Mouse (Mus musculus): ENCODE measurements at regions not wholly inside any gene's neighbourhood (a gene's known extent, or its start where the extent isn't known, plus 50 kb on each side); places are given as distances from the start of the nearest gene placed in this dataset.

DNA sequence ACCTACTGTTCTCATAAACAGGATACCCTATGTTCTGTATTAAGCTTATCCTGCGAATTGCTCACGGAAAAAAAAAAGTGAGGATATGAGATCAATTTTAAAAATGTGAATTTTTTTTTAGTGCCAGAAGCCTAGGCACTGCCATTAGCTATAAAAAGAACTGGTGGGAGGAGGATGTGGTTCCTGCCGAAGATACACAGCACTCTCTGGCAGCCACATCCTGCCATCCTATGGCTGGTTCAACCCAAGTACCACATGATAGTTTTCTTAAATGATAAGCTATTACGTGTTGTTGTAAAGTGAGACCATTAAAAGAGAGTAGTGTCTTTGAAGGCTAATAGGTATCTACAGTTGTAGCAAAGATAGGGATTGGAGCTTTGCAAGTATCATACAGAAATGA lies 58.2 kb upstream of the Ppp3ca start:
- H3K4me2 ChIP-seq (ENCODE audit: low read length), result no peak overlapping the region
- WGBS, result 88% methylated on average over 4 of the region's 4 CpGs
- no peak overlapping the region for H3K9ac ChIP-seq (ENCODE audit: low read depth, low read length)
- no peak overlapping the region for H3K4me3 ChIP-seq (ENCODE audit: low read length)
- no peaks in the 10 kb centered on the region for H3K4me1 ChIP-seq (ENCODE audit: control insufficient read depth, insufficient read depth, low read depth, low read length)
- no peaks in the 10 kb centered on the region for H3K27me3 ChIP-seq (replicated peaks; ENCODE audit: control insufficient read depth, insufficient read depth, low read length)
- H3K27ac ChIP-seq (ENCODE audit: low read depth, low read length), result no peak overlapping the region
- ATAC-seq, result no peak
- H3K9me3 ChIP-seq (ENCODE audit: control insufficient read depth, low read length), result no peaks in the 10 kb centered on the region
- H3K36me3 ChIP-seq (ENCODE audit: control insufficient read depth, insufficient read depth, low read length), result no peaks in the 10 kb centered on the region

DNA sequence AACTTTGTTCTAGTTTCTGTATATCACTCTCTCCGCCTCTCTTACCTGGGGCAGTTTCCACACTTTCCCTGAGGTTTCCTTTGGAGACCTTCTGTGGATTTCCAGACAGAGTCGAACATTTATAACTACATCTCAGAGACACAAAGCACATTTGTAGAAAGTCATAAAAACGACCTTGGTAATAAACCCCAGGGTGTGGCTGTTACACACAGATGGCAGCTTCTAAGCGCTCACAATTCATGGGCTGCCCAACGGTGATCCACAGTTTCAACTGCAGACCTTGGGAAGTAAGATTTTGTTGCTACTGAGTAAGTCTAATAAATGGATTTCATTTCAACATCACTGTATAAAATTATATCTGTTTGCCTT lies 59.4 kb upstream of the Ppp3ca start:
- Histone ChIP-seq H3K36me3 (ENCODE audit: control insufficient read depth, insufficient read depth, low read length) (no peaks in the 10 kb centered on the region), H3K9me3 (ENCODE audit: control insufficient read depth, low read length) (no peaks in the 10 kb centered on the region), H3K4me3 (ENCODE audit: low read length) (no peak overlapping the region), H3K27me3 (replicated peaks; ENCODE audit: control insufficient read depth, insufficient read depth, low read length) (no peaks in the 10 kb centered on the region), H3K9ac (ENCODE audit: low read depth, low read length) (no peak overlapping the region), H3K4me2 (ENCODE audit: low read length) (no peak overlapping the region), H3K27ac (ENCODE audit: low read depth, low read length) (no peak overlapping the region), H3K4me1 (ENCODE audit: control insufficient read depth, insufficient read depth, low read depth, low read length) (no peaks in the 10 kb centered on the region)
- no peak for ATAC-seq
- 71% methylated on average over 5 of the region's 5 CpGs for WGBS

DNA sequence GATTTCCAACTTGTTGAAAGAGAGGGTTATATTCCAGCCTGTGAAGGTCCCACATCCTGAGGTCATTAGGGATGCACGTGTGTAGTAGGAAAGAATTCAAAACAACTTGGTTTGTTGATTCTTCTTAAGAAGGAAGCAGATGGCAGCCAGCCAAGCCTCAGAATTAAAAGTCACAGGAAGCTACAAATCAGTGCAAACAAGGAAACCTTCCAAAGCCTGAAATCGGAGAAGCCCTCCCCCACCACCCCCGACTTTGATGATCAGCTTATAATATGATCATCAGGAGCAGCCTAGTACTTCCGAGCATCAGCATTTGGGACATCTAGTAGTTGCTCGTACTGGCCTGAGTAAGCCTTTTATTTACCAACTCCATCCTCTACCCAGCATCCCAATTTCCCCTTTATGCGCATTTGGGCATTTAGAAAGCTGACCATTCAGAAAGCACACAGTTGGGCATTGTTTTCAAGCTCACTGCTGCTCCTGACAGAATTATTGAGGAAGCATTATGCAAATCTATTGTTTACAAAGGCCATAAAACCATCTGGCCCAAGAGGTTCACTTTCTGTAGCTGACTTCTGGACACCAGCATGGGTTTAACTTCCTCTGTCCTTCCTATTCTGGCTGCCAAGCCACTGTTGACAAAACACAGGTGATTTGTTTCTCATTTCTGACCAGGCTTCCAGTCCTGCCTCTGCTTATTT lies 59.9 kb upstream of the Ppp3ca start:
- 39% methylated on average over 6 of the region's 6 CpGs for WGBS
- Histone ChIP-seq H3K36me3 (ENCODE audit: control insufficient read depth, insufficient read depth, low read length) (no peaks in the 10 kb centered on the region), H3K9ac (ENCODE audit: low read depth, low read length) (no peak overlapping the region), H3K4me1 (ENCODE audit: control insufficient read depth, insufficient read depth, low read depth, low read length) (no peaks in the 10 kb centered on the region), H3K4me3 (ENCODE audit: low read length) (no peak overlapping the region), H3K4me2 (ENCODE audit: low read length) (no peak overlapping the region), H3K9me3 (ENCODE audit: control insufficient read depth, low read length) (no peaks in the 10 kb centered on the region), H3K27ac (ENCODE audit: low read depth, low read length) (no peak overlapping the region), H3K27me3 (replicated peaks; ENCODE audit: control insufficient read depth, insufficient read depth, low read length) (no peaks in the 10 kb centered on the region)
- ATAC-seq, result no peak

DNA sequence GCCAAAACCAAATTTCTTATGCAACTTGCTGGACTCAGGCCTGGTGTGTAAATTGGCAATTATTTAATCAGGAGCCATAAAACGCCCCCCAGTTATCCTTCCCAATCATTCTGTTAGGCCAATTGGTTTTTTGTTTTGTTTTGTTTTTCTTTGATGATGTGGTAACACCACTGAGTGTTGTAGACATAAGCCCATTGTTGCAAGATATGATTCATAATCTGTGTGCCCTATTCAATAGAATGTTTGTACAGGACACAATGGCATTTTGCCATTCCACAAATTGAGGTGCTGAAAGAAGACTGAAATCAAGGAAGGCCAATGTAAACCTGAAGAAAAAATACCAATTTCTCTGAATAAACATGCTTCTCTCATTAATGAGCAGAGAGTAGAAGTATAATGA lies 68.2 kb upstream of the Ppp3ca start:
- Histone ChIP-seq H3K4me2 (ENCODE audit: low read length) (no peak overlapping the region), H3K4me1 (ENCODE audit: control insufficient read depth, insufficient read depth, low read depth, low read length) (no peaks in the 10 kb centered on the region), H3K9me3 (ENCODE audit: control insufficient read depth, low read length) (no peaks in the 10 kb centered on the region), H3K36me3 (ENCODE audit: control insufficient read depth, insufficient read depth, low read length) (no peaks in the 10 kb centered on the region), H3K27ac (ENCODE audit: low read depth, low read length) (no peak overlapping the region), H3K4me3 (ENCODE audit: low read length) (no peak overlapping the region), H3K9ac (ENCODE audit: low read depth, low read length) (no peak overlapping the region), H3K27me3 (replicated peaks; ENCODE audit: control insufficient read depth, insufficient read depth, low read length) (no peaks in the 10 kb centered on the region)
- no peak for ATAC-seq
- 65% methylated on average over 1 of the region's 1 CpGs for WGBS

DNA sequence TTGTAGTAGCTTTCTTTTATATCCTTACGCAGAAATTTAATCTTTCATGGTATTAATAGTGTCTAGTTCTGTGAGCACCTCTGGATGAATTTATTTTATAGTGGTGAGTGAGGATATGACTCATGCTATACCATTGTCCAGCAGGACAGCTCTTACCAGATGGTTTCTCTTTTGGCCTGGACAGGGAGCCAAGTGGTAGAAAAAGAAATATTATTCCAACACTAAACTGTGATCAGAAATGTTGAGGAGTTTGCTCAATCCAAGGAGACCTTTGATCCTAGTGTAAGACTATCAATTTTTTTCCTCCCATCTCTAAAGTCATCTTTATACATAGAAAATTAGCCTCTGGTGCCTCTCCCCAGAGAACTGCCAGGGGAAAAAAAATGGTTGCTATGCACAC lies 86.0 kb upstream of the Ppp3ca start:
- no peaks in the 10 kb centered on the region for H3K4me1 ChIP-seq (ENCODE audit: control insufficient read depth, insufficient read depth, low read depth, low read length)
- no peak overlapping the region for H3K27ac ChIP-seq (ENCODE audit: low read depth, low read length)
- no peaks in the 10 kb centered on the region for H3K27me3 ChIP-seq (replicated peaks; ENCODE audit: control insufficient read depth, insufficient read depth, low read length)
- H3K4me3 ChIP-seq (ENCODE audit: low read length), result no peak overlapping the region
- no peak overlapping the region for H3K9ac ChIP-seq (ENCODE audit: low read depth, low read length)
- no peak for ATAC-seq
- H3K36me3 ChIP-seq (ENCODE audit: control insufficient read depth, insufficient read depth, low read length), result no peaks in the 10 kb centered on the region
- WGBS, result 100% methylated on average over 1 of the region's 1 CpGs
- no peak overlapping the region for H3K4me2 ChIP-seq (ENCODE audit: low read length)
- H3K9me3 ChIP-seq (ENCODE audit: control insufficient read depth, low read length), result no peaks in the 10 kb centered on the region

DNA sequence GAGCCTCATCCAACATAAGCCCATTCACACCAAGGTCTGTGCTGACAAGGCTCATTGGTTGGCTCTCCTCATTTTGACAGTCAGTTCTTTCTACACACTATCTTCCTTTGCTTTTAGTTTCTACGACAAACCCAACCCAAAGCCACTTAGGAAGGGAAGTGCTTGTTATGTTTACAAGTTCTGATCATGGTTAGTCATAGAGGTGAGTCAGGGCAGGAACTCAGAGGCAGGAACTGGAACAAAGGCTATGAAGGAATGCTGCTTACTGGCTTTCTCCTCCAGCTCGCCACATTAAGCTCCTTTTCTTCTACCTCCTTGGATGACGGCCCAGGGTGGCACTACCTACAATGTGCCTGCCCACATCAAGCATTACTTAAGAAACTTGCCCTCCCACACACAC lies 91.9 kb upstream of the Ppp3ca start:
- Histone ChIP-seq H3K4me2 (ENCODE audit: low read length) (no peak overlapping the region), H3K27me3 (replicated peaks; ENCODE audit: control insufficient read depth, insufficient read depth, low read length) (no peaks in the 10 kb centered on the region), H3K36me3 (ENCODE audit: control insufficient read depth, insufficient read depth, low read length) (no peaks in the 10 kb centered on the region), H3K9ac (ENCODE audit: low read depth, low read length) (no peak overlapping the region), H3K9me3 (ENCODE audit: control insufficient read depth, low read length) (no peaks in the 10 kb centered on the region), H3K27ac (ENCODE audit: low read depth, low read length) (no peak overlapping the region), H3K4me3 (ENCODE audit: low read length) (no peak overlapping the region), H3K4me1 (ENCODE audit: control insufficient read depth, insufficient read depth, low read depth, low read length) (no peaks in the 10 kb centered on the region)
- ATAC-seq, result no peak
- WGBS, result 60% methylated on average over 3 of the region's 3 CpGs

DNA sequence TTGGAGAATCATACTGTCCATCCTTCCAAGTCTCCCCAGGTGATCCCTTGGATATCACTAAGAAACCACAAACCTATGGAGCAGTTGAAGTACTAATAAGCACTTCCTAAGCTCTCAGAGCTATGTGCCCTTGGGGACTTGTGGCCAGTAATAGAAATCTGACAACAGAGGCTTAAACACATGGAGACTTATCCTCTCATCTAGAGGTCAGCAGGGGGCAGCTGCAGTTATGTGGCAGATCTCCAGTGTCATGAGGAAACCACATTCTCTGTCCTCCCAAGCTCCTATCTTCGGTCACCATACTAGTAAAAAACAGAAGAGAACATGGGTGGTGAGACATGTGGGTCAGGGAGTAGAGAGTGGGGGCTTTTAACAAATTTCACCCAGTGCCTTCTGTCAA lies 99.4 kb upstream of the Ppp3ca start:
- Histone ChIP-seq H3K9me3 (ENCODE audit: control insufficient read depth, low read length) (no peaks in the 10 kb centered on the region), H3K4me1 (ENCODE audit: control insufficient read depth, insufficient read depth, low read depth, low read length) (no peaks in the 10 kb centered on the region), H3K27ac (ENCODE audit: low read depth, low read length) (no peak overlapping the region), H3K36me3 (ENCODE audit: control insufficient read depth, insufficient read depth, low read length) (no peaks in the 10 kb centered on the region), H3K9ac (ENCODE audit: low read depth, low read length) (no peak overlapping the region), H3K4me3 (ENCODE audit: low read length) (no peak overlapping the region), H3K4me2 (ENCODE audit: low read length) (no peak overlapping the region), H3K27me3 (replicated peaks; ENCODE audit: control insufficient read depth, insufficient read depth, low read length) (no peaks in the 10 kb centered on the region)
- WGBS, result 72% methylated on average over 1 of the region's 1 CpGs
- ATAC-seq, result no peak

DNA sequence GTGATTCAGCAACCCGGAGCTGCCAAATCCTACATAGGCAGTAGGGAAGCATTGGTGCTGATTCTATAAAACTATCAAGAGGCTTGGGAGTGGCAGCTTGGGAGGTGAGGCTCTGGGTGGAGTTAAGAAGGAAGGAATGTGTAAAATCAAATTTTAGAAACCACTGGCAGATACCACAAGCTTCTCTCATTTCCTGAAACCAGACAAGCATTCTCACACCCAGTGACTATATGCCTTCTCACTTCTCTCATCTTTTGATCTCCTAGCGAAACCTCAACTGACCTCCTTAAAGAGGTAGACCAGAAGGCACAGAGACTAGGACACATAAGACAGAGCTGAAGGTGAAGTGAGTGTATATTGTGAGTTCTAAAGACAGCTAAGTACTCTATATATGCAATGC lies 113.4 kb upstream of the Ppp3ca start:
- Histone ChIP-seq H3K27me3 (replicated peaks; ENCODE audit: control insufficient read depth, insufficient read depth, low read length) (no peaks in the 10 kb centered on the region), H3K36me3 (ENCODE audit: control insufficient read depth, insufficient read depth, low read length) (no peaks in the 10 kb centered on the region), H3K4me2 (ENCODE audit: low read length) (no peak overlapping the region), H3K4me3 (ENCODE audit: low read length) (no peak overlapping the region), H3K9ac (ENCODE audit: low read depth, low read length) (no peak overlapping the region), H3K9me3 (ENCODE audit: control insufficient read depth, low read length) (no peaks in the 10 kb centered on the region), H3K4me1 (ENCODE audit: control insufficient read depth, insufficient read depth, low read depth, low read length) (no peaks in the 10 kb centered on the region), H3K27ac (ENCODE audit: low read depth, low read length) (no peak overlapping the region)
- WGBS, result 93% methylated on average over 2 of the region's 2 CpGs
- ATAC-seq, result no peak

DNA sequence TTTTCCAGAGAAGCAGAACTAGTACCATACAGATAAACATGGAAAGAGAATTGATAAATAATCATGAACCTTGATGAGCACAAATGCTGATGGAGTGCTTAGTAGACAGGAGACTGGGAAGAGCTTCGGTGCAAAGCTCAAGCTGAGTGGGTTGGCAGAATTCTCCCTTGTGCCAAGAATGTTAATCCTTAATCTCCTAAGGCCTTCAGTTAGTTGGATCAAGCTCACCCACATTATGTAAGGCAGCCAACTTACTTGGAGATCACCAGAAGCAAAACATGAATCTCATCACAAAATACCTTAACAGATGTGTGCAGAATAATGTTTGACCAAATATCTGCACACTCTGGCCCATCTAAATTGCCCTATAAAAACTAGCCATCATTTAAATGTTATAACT lies 120.5 kb upstream of the Ppp3ca start:
- H3K4me3 ChIP-seq (ENCODE audit: low read length), result no peak overlapping the region
- no peak for ATAC-seq

DNA sequence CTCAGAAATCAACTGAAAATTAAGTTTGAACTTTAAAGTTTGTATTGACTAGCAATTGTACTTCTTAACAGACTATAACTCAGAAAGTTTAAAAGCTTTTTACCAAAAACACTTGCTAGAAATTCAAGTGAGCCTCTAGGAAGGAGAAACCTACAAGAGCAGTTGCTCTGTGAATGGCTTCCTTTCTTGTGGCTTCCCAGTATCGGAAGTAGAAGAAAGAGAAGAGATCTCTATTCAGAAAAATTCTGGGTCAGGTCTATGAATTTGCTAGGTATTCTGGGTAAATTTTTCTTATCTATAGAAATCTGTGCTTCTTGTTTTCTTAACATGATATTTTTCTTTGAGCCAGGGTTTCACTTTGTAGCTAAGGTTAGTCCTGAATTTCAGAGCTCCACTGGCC lies 138.3 kb upstream of the Ppp3ca start:
- Histone ChIP-seq H3K4me2 (ENCODE audit: low read length) (no peak overlapping the region), H3K9ac (ENCODE audit: low read depth, low read length) (no peak overlapping the region), H3K4me1 (ENCODE audit: control insufficient read depth, insufficient read depth, low read depth, low read length) (no peaks in the 10 kb centered on the region), H3K9me3 (ENCODE audit: control insufficient read depth, low read length) (no peaks in the 10 kb centered on the region), H3K4me3 (ENCODE audit: low read length) (no peak overlapping the region), H3K27me3 (replicated peaks; ENCODE audit: control insufficient read depth, insufficient read depth, low read length) (no peaks in the 10 kb centered on the region), H3K36me3 (ENCODE audit: control insufficient read depth, insufficient read depth, low read length) (no peaks in the 10 kb centered on the region), H3K27ac (ENCODE audit: low read depth, low read length) (no peak overlapping the region)
- ATAC-seq, result no peak
- 93% methylated on average over 1 of the region's 1 CpGs for WGBS

More for the DNA sequence above, 120.5 kb upstream of the Ppp3ca start:
- Histone ChIP-seq H3K36me3 (ENCODE audit: control insufficient read depth, insufficient read depth, low read length) (no peaks in the 10 kb centered on the region), H3K4me1 (ENCODE audit: control insufficient read depth, insufficient read depth, low read depth, low read length) (no peaks in the 10 kb centered on the region), H3K9ac (ENCODE audit: low read depth, low read length) (no peak overlapping the region), H3K27ac (ENCODE audit: low read depth, low read length) (no peak overlapping the region), H3K9me3 (ENCODE audit: control insufficient read depth, low read length) (no peaks in the 10 kb centered on the region), H3K27me3 (replicated peaks; ENCODE audit: control insufficient read depth, insufficient read depth, low read length) (no peaks in the 10 kb centered on the region), H3K4me2 (ENCODE audit: low read length) (no peak overlapping the region)
- 56% methylated on average over 1 of the region's 1 CpGs for WGBS
